Mouse (Mus musculus): ENCODE data around the gene Pxn. TPM values are rescaled to one million over a fixed set of nuclear protein-coding genes. Genes with fewer than 3 reads are reported as not detected.

Pxn gene
- polyA plus RNA-seq, 1 experiment from 2014 or later: 32.6 TPM

DNA sequence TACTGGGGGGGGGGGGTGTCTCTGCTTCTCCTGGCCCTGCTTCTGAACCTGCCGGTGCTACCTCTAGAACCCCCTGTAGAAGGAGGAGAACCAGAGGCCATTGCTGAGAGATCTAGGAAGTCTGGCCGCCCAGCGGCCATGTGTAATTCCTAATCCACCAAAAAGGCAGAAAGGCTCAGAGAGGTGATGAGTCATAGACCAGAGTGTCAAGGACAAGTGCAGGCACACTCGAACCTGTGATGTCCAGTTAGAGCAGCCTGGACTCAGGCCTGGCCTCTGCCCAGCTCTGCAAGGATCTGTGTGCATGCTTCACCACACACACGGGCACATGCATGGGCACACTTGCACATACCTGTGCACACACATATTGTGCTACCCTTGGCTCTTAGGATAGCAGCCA, 21.7 kb downstream of the Pxn start:
- no peak for DNase-seq (ENCODE audit: low spot score)
- Histone ChIP-seq H3K4me1 (replicated peaks) (peaks cover 77% of the 10 kb centered on the region), H3K27me3 (ENCODE audit: insufficient read depth, poor library complexity, severe bottlenecking) (no peaks in the 10 kb centered on the region), H3K27ac (no peak overlapping the region), H3K4me3 (no peak overlapping the region), H3K36me3 (no peaks in the 10 kb centered on the region), H3K9me3 (no peaks in the 10 kb centered on the region)
- 92% methylated on average over 5 of the region's 5 CpGs for WGBS

DNA sequence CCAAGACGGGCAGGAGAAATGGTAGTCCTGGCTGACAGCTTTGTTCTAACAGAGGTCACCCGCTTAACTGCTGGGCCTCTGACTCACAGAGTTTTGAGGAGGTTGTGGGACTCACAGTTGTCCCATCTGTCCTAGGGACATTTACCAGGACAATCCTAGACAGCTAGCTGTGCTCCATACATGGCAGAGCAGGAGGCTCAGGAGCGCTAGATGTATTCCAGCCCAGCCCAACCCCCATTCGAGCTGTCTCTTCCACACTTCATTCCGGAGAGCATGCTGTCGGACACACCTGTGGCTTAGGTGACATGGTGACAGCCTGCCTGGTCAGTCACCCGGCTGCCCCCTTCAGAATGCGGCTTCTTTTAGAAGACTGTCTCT, 22.9 kb downstream of the Pxn start:
- Histone ChIP-seq H3K4me3 (no peak overlapping the region), H3K9me3 (no peaks in the 10 kb centered on the region), H3K27ac (0 out of 2 replicates have a peak overlapping the region, but pooled peaks have one; percentile 67), H3K4me1 (replicated peaks) (peaks cover 77% of the 10 kb centered on the region), H3K36me3 (no peaks in the 10 kb centered on the region), H3K27me3 (ENCODE audit: insufficient read depth, poor library complexity, severe bottlenecking) (no peaks in the 10 kb centered on the region)
- WGBS: 77% methylated on average over 8 of the region's 8 CpGs
- no peak for DNase-seq (ENCODE audit: low spot score)

DNA sequence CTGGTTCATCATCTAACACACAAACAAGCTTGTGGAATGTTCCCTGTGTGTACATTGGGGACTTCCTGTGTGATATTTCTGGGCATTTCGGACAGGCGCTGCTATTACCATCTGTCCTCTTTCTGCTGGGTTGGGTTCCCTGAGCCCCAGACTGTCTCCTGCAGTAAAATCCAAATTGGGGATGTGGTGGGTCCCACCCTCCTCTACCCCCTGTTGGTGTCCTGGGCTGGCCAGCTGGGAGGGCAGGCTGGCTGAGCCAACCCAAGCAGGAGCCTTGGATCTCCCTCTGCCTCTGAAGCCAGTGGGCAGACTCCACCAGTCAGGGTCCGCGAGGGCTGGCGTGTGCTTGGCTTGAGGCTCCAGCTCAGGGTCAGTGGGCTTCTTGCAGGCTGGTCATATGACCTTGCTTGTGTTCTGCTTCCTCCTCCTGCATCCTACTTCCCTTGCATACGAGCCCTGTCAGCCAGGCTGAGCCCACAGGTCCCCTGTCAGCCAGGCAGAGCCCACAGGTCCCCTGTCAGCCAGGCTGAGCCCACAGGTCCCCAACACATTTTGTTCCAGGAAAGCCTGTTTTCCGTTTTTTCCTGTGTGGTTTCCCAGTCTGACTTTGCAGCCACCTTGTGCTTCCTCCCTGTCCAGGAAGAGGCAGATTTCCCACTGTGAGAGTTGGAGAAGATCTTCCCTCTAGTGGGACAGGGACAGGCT, 23.4 kb downstream of the Pxn start:
- Histone ChIP-seq H3K9me3 (no peaks in the 10 kb centered on the region), H3K27ac (peak overlapping the region; percentile 67), H3K27me3 (ENCODE audit: insufficient read depth, poor library complexity, severe bottlenecking) (no peaks in the 10 kb centered on the region), H3K36me3 (no peaks in the 10 kb centered on the region), H3K4me3 (no peak overlapping the region), H3K4me1 (replicated peaks) (peaks cover 77% of the 10 kb centered on the region)
- DNase-seq (ENCODE audit: low spot score): no peak
- 68% methylated on average over 7 of the region's 7 CpGs for WGBS

DNA sequence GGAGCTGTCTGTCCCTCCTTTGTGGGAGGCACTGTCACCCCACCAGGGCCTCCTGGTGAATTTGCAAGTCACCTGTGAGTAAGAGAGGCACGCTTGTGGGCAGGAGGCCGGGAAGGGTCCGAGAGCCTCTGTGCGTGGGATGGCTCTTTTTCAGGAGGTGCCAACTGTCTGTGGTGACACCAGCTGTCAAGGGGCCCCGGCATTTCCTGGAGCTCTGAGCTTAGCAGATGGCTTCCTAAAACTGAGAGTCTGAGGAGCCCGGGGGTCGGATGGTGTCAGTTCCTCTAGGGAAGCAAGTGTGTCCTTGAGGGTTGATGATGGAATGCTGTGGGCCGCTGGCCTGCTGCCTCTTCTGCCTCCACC, 24.0 kb downstream of the Pxn start:
- H3K36me3 ChIP-seq: no peaks in the 10 kb centered on the region
- H3K27me3 ChIP-seq (ENCODE audit: insufficient read depth, poor library complexity, severe bottlenecking): no peaks in the 10 kb centered on the region
- H3K4me1 ChIP-seq (replicated peaks): peaks cover 77% of the 10 kb centered on the region
- H3K27ac ChIP-seq: peak overlapping the region; percentile 67
- no peak for DNase-seq (ENCODE audit: low spot score)
- H3K4me3 ChIP-seq: no peak overlapping the region
- WGBS: 63% methylated on average over 8 of the region's 8 CpGs
- no peaks in the 10 kb centered on the region for H3K9me3 ChIP-seq

GRCm38 (mm10) chr5:115531671-115532270, 25.3 kb downstream of the Pxn start:
- no peak for DNase-seq (ENCODE audit: low spot score)
- Histone ChIP-seq H3K27ac (peak overlapping the region; percentile 54; the same call in 1 of the 2 replicates), H3K36me3 (no peaks in the 10 kb centered on the region), H3K4me1 (replicated peaks) (peaks cover 78% of the 10 kb centered on the region), H3K9me3 (no peaks in the 10 kb centered on the region), H3K4me3 (no peak overlapping the region), H3K27me3 (ENCODE audit: insufficient read depth, poor library complexity, severe bottlenecking) (no peaks in the 10 kb centered on the region)
- WGBS: 56% methylated on average over 18 of the region's 18 CpGs

GRCm38 (mm10) chr5:115534290-115534731, 27.8 kb downstream of the Pxn start:
- no peak for DNase-seq (ENCODE audit: low spot score)
- H3K36me3 ChIP-seq: no peaks in the 10 kb centered on the region
- H3K4me3 ChIP-seq: peak overlapping the region; percentile 16; the same call in 1 of the 2 replicates
- H3K27ac ChIP-seq: peak overlapping the region; percentile 70; the same call in 1 of the 2 replicates
- H3K4me1 ChIP-seq (replicated peaks): peaks cover 82% of the 10 kb centered on the region
- 15% methylated on average over 16 of the region's 16 CpGs for whole genome bisulfite sequencing
- H3K27me3 ChIP-seq (ENCODE audit: insufficient read depth, poor library complexity, severe bottlenecking): peaks cover 5% of the 10 kb centered on the region; the same call in 1 of the 2 replicates
- no peaks in the 10 kb centered on the region for H3K9me3 ChIP-seq

DNA sequence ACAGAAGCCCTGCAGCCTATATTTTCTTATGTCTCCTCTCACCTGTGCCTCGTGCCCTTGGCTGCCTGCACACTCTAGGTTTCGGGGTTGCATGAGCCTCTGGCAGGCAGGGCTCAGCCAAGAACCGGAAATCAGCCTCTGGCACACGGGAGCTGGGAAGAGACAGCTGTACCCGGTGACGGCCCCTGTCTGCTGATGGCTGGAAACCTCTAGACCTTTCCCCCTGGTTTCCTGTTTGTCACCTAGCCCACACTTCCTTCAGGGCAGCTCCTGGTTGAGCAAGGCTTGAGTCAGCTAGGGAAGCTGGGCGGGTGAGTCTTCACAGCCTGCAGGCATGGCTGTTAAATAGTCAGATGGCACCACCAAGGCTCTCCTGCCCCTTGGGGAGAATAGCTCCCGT, 28.4 kb downstream of the Pxn start:
- peaks cover 5% of the 10 kb centered on the region; the same call in 1 of the 2 replicates for H3K27me3 ChIP-seq (ENCODE audit: insufficient read depth, poor library complexity, severe bottlenecking)
- WGBS: 61% methylated on average over 8 of the region's 8 CpGs
- no peaks in the 10 kb centered on the region for H3K36me3 ChIP-seq
- H3K9me3 ChIP-seq: no peaks in the 10 kb centered on the region
- H3K4me1 ChIP-seq (replicated peaks): peaks cover 77% of the 10 kb centered on the region
- no peak for DNase-seq (ENCODE audit: low spot score)
- H3K27ac ChIP-seq: peak overlapping the region; percentile 70; the same call in 1 of the 2 replicates
- H3K4me3 ChIP-seq: no peak overlapping the region

GRCm38 (mm10) chr5:115535635-115536034, 29.2 kb downstream of the Pxn start:
- H3K9me3 ChIP-seq: no peaks in the 10 kb centered on the region
- WGBS: 28% methylated on average over 7 of the region's 7 CpGs
- peaks cover 69% of the 10 kb centered on the region for H3K4me1 ChIP-seq (replicated peaks)
- H3K27me3 ChIP-seq (ENCODE audit: insufficient read depth, poor library complexity, severe bottlenecking): peaks cover 5% of the 10 kb centered on the region; the same call in 1 of the 2 replicates
- no peak overlapping the region for H3K4me3 ChIP-seq
- no peak overlapping the region for H3K27ac ChIP-seq
- H3K36me3 ChIP-seq: no peaks in the 10 kb centered on the region
- DNase-seq (ENCODE audit: low spot score): no peak

GRCm38 (mm10) chr5:115538017-115538692, 31.7 kb downstream of the Pxn start:
- peaks cover 5% of the 10 kb centered on the region; the same call in 1 of the 2 replicates for H3K27me3 ChIP-seq (ENCODE audit: insufficient read depth, poor library complexity, severe bottlenecking)
- no peaks in the 10 kb centered on the region for H3K36me3 ChIP-seq
- DNase-seq (ENCODE audit: low spot score): no peak
- peaks cover 59% of the 10 kb centered on the region for H3K4me1 ChIP-seq (replicated peaks)
- 0 out of 2 replicates have a peak overlapping the region, but pooled peaks have one; percentile 1 for H3K27ac ChIP-seq
- no peak overlapping the region; the same call in 1 of the 2 replicates for H3K4me3 ChIP-seq
- H3K9me3 ChIP-seq: no peaks in the 10 kb centered on the region
- WGBS: 78% methylated on average over 13 of the region's 13 CpGs

GRCm38 (mm10) chr5:115538693-115539043, 32.2 kb downstream of the Pxn start:
- under 1% methylated on average over 12 of the region's 12 CpGs for WGBS
- H3K4me3 ChIP-seq: no peak overlapping the region

DNA sequence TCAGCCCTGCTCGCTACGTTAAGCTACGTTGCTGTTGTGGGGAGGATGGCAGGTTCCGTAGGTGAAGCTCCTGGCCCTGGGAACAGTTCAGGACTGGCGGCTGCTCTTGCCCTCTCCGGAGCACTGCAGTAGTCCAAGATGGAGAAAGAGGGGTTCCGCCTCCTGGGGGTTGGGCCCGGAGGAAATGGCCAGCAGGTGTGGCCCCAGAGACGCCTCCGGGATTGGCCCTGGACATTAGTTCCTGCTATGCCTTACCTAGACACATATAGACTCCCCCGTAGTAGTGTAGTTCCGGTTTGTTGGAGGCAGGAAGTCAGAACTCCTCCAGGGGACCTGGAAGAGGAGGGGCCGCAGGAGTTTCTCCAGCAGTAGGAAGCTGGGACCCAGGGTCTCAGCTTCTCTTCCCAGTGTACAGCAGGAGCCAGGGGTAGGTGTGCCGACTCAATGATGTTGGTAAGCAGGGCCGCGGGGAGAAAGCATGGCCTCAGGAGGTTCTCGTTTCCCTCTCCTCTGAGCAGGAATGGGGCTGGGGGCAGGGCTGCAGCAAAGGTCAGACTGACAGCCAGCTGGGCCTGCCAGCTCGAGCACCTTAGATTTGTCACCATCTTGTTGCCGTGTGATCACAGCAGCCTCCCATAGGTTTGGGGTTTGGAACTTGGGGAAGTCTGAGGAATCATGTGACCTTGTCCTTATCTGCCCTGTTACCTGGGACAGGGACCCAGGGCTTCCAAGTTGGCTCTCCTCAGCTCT, 36.3 kb downstream of the Pxn start:
- H3K4me3 ChIP-seq: no peak overlapping the region
- 65% methylated on average over 19 of the region's 19 CpGs for WGBS
- H3K4me1 ChIP-seq (replicated peaks): peaks cover 72% of the 10 kb centered on the region
- no peaks in the 10 kb centered on the region for H3K9me3 ChIP-seq
- no peak for DNase-seq (ENCODE audit: low spot score)
- H3K36me3 ChIP-seq: peaks cover 34% of the 10 kb centered on the region
- peak overlapping the region; percentile 74 for H3K27ac ChIP-seq
- H3K27me3 ChIP-seq (ENCODE audit: insufficient read depth, poor library complexity, severe bottlenecking): peaks cover 5% of the 10 kb centered on the region; the same call in 1 of the 2 replicates

More at GRCm38 (mm10) chr5:115538693-115539043, 32.2 kb downstream of the Pxn start:
- Histone ChIP-seq H3K27me3 (ENCODE audit: insufficient read depth, poor library complexity, severe bottlenecking) (peaks cover 5% of the 10 kb centered on the region; the same call in 1 of the 2 replicates), H3K9me3 (no peaks in the 10 kb centered on the region), H3K36me3 (no peaks in the 10 kb centered on the region), H3K4me1 (replicated peaks) (peaks cover 59% of the 10 kb centered on the region), H3K27ac (0 out of 2 replicates have a peak overlapping the region, but pooled peaks have one; percentile 1)
- peak; percentile 90 for DNase-seq (ENCODE audit: low spot score)

GRCm38 (mm10) chr5:115543509-115544253, 37.2 kb downstream of the Pxn start:
- H3K27me3 ChIP-seq (ENCODE audit: insufficient read depth, poor library complexity, severe bottlenecking): no peaks in the 10 kb centered on the region
- DNase-seq (ENCODE audit: low spot score): no peak
- 66% methylated on average over 17 of the region's 17 CpGs for WGBS
- H3K4me3 ChIP-seq: no peak overlapping the region
- peaks cover 72% of the 10 kb centered on the region for H3K4me1 ChIP-seq (replicated peaks)
- peaks cover 43% of the 10 kb centered on the region for H3K36me3 ChIP-seq
- H3K27ac ChIP-seq: peak overlapping the region; percentile 74
- no peaks in the 10 kb centered on the region for H3K9me3 ChIP-seq

All from hindbrain, embryonic 10.5 days (tissue).